Mouse (Mus musculus) myocyte (in vitro differentiated cells): ENCODE results near the gene Hpn. TPM values are rescaled to one million over a fixed set of nuclear protein-coding genes. Genes with fewer than 3 reads are reported as not detected.

Experiments
- H3K27me3 ChIP-seq: one replicate; pipeline ENCODE4 v1.6.1; 2011; ENCODE audit not compliant: control insufficient read depth, insufficient read depth, insufficient read length
- H3K36me3 ChIP-seq: one replicate; pipeline ENCODE4 v1.6.1; 2011; ENCODE audit not compliant: control insufficient read depth, insufficient read depth
- H3K4me2 ChIP-seq: one replicate; pipeline ENCODE4 v1.6.1; 2011; ENCODE audit warnings: low read depth, control low read depth
- H3K4me3 ChIP-seq: one replicate; pipeline ENCODE4 v1.5.1; 2011; ENCODE audit warnings: mild to moderate bottlenecking, control low read depth, moderate library complexity
- H3K79me2 ChIP-seq: one replicate; pipeline ENCODE4 v1.6.1; 2011; ENCODE audit not compliant: control insufficient read depth, insufficient read depth
- H3ac ChIP-seq: one replicate; pipeline ENCODE4 v1.6.1; 2011; ENCODE audit not compliant: control insufficient read depth, insufficient read length
- CEBPB ChIP-seq: IDR thresholded peaks from 2 replicates; pipeline ENCODE4 v1.6.1; 2011; ENCODE audit warnings: mild to moderate bottlenecking, moderate library complexity; ENCODE audit not compliant: poor library complexity, insufficient read depth, severe bottlenecking
- E2F4 ChIP-seq: IDR thresholded peaks from one replicate; pipeline ENCODE4 v1.6.1; 2011; ENCODE audit warnings: mild to moderate bottlenecking, control low read depth, moderate library complexity; ENCODE audit not compliant: insufficient read depth
- MAX ChIP-seq: IDR thresholded peaks from one replicate; pipeline ENCODE4 v1.6.1; 2011; ENCODE audit warnings: low read depth, mild to moderate bottlenecking, control low read depth
- MYOD1 ChIP-seq, 3 experiments: IDR thresholded peaks; one replicate each; pipeline ENCODE4 v1.6.1; 2011; ENCODE audit warnings: control low read depth in 2 of 3, low read depth in 2 of 3, mild to moderate bottlenecking in 2 of 3, moderate library complexity in 1 of 3; ENCODE audit not compliant: insufficient read length in 2 of 3, control insufficient read depth in 1 of 3
- MYOG ChIP-seq, 3 experiments: IDR thresholded peaks; one replicate each; pipeline ENCODE4 v1.6.1; 2011; ENCODE audit warnings: control low read depth in 2 of 3, low read depth in 2 of 3, mild to moderate bottlenecking in 2 of 3; ENCODE audit not compliant: insufficient read length in 2 of 3, control insufficient read depth in 1 of 3, insufficient read depth in 1 of 3
- POLR2A ChIP-seq: IDR thresholded peaks from one replicate; pipeline ENCODE4 v1.6.1; 2011; ENCODE audit warnings: low read depth, mild to moderate bottlenecking, control low read depth, moderate library complexity; ENCODE audit not compliant: insufficient read length
- POLR2AphosphoS2 ChIP-seq: IDR thresholded peaks from one replicate; pipeline ENCODE4 v1.6.1; 2011; ENCODE audit warnings: low read depth, control low read depth; ENCODE audit not compliant: insufficient read length
- REST ChIP-seq: IDR thresholded peaks from one replicate; pipeline ENCODE4 v1.6.1; 2011; ENCODE audit warnings: mild to moderate bottlenecking, control low read depth, moderate library complexity; ENCODE audit not compliant: insufficient read depth, insufficient read length
- SRF ChIP-seq: IDR thresholded peaks from one replicate; pipeline ENCODE4 v1.6.1; 2011; ENCODE audit warnings: low read depth; ENCODE audit not compliant: control insufficient read depth, insufficient read length
- TCF12 ChIP-seq: IDR thresholded peaks from one replicate; pipeline ENCODE4 v1.6.1; 2011; ENCODE audit warnings: mild to moderate bottlenecking, control low read depth; ENCODE audit not compliant: poor library complexity, insufficient read depth, severe bottlenecking
- TCF3 ChIP-seq: IDR thresholded peaks from one replicate; pipeline ENCODE4 v1.6.1; 2011; ENCODE audit warnings: low read depth, control low read depth; ENCODE audit not compliant: insufficient read length
- USF1 ChIP-seq: IDR thresholded peaks from one replicate; pipeline ENCODE4 v1.6.1; 2011; ENCODE audit warnings: low read depth, mild to moderate bottlenecking, control low read depth, moderate library complexity
- polyA plus RNA-seq: library from polyadenylated mRNA; unstranded; fragments of >200 nt; fragmentation: generic; extraction: Trizol; gene quantifications from one replicate; pipeline ENCODE4 v1.2.1, GENCODE M21; 2012; ENCODE audit warnings: missing spikeins

The Hpn gene
- polyA plus RNA-seq, 1 experiment, result not detected

- no peak overlapping the region for H3K4me3 ChIP-seq
- no peak overlapping the region for H3ac ChIP-seq
- TF ChIP-seq CEBPB (no peak), POLR2AphosphoS2 (no peak), TCF12 (no peak), POLR2A (no peak), E2F4 (no peak), SRF (no peak), USF1 (no peak), REST (no peak), MYOG (IDR thresholded peaks at IDR 0.05; ENCODE audit: control insufficient read depth in 1 of 3, insufficient read depth in 1 of 3, insufficient read length in 2 of 3, low read depth in 2 of 3) (no peak), TCF3 (no peak), MYOD1 (IDR thresholded peaks at IDR 0.05; ENCODE audit: control insufficient read depth in 1 of 3, insufficient read length in 2 of 3, low read depth in 2 of 3) (no peak), MAX (no peak)
- H3K27me3 ChIP-seq, result no peaks in the 10 kb centered on the region
- H3K36me3 ChIP-seq, result no peaks in the 10 kb centered on the region
- H3K79me2 ChIP-seq, result peaks cover 18% of the 10 kb centered on the region
- no peak overlapping the region for H3K4me2 ChIP-seq
Measured at GRCm38 (mm10) chr7:31153536-31154320, 38.6 kb upstream of the Hpn start.

GRCm38 (mm10) chr7:31151301-31152241 is 36.5 kb upstream of the Hpn start:
- H3K79me2 ChIP-seq, result peaks cover 39% of the 10 kb centered on the region
- no peaks in the 10 kb centered on the region for H3K27me3 ChIP-seq
- H3K4me3 ChIP-seq, result peak overlapping the region; percentile 71
- peak overlapping the region; percentile 73 for H3K4me2 ChIP-seq
- no peaks in the 10 kb centered on the region for H3K36me3 ChIP-seq
- peak overlapping the region; percentile 79 for H3ac ChIP-seq
- TF ChIP-seq TCF3 (no peak), TCF12 (no peak), POLR2AphosphoS2 (no peak), CEBPB (no peak), USF1 (no peak), MYOD1 (IDR thresholded peaks at IDR 0.05; ENCODE audit: control insufficient read depth in 1 of 3, insufficient read length in 2 of 3, low read depth in 2 of 3) (no peak), E2F4 (no peak), MYOG (IDR thresholded peaks at IDR 0.05; ENCODE audit: control insufficient read depth in 1 of 3, insufficient read depth in 1 of 3, insufficient read length in 2 of 3, low read depth in 2 of 3) (no peak)

- Histone ChIP-seq H3K36me3 (no peaks in the 10 kb centered on the region), H3K27me3 (no peaks in the 10 kb centered on the region), H3K4me2 (peak overlapping the region; percentile 87), H3K4me3 (peak overlapping the region; percentile 71), H3ac (peak overlapping the region; percentile 79), H3K79me2 (peaks cover 46% of the 10 kb centered on the region)
- TF ChIP-seq POLR2A (peak; percentile 82), REST (no peak), MYOD1 (IDR thresholded peaks at IDR 0.05; ENCODE audit: control insufficient read depth in 1 of 3, insufficient read length in 2 of 3, low read depth in 2 of 3) (no peak), MAX (no peak), TCF3 (no peak), TCF12 (no peak), E2F4 (no peak), USF1 (no peak), MYOG (IDR thresholded peaks at IDR 0.05; ENCODE audit: control insufficient read depth in 1 of 3, insufficient read depth in 1 of 3, insufficient read length in 2 of 3, low read depth in 2 of 3) (peak in 1 of 3 experiments; percentile 15), POLR2AphosphoS2 (peak; percentile 73), SRF (no peak), CEBPB (no peak)
Measured at GRCm38 (mm10) chr7:31150566-31151300, 35.6 kb upstream of the Hpn start.

- peak overlapping the region; percentile 87 for H3K4me2 ChIP-seq
- peak overlapping the region; percentile 71 for H3K4me3 ChIP-seq
- peaks cover 54% of the 10 kb centered on the region for H3K79me2 ChIP-seq
- TF ChIP-seq TCF3 (no peak), REST (no peak), MYOG (IDR thresholded peaks at IDR 0.05; ENCODE audit: control insufficient read depth in 1 of 3, insufficient read depth in 1 of 3, insufficient read length in 2 of 3, low read depth in 2 of 3) (peak in 1 of 3 experiments; percentile 53), MYOD1 (IDR thresholded peaks at IDR 0.05; ENCODE audit: control insufficient read depth in 1 of 3, insufficient read length in 2 of 3, low read depth in 2 of 3) (peak in 2 of 3 experiments; percentile 51 to 57), MAX (no peak), CEBPB (no peak), SRF (no peak), POLR2A (no peak)
- H3K27me3 ChIP-seq, result no peaks in the 10 kb centered on the region
- peak overlapping the region; percentile 79 for H3ac ChIP-seq
- no peaks in the 10 kb centered on the region for H3K36me3 ChIP-seq
Measured at GRCm38 (mm10) chr7:31149751-31150565, 34.9 kb upstream of the Hpn start.
